Mouse (Mus musculus) ES-Bruce4 (cell line): ENCODE results near the gene Ppp1r1b. TPM values are rescaled to one million over a fixed set of nuclear protein-coding genes. Genes with fewer than 3 reads are reported as not detected.

Source experiments
- H3K27ac ChIP-seq: 2 replicates; pipeline ENCODE4 v1.5.1; 2012; ENCODE audit warnings: low read length, inconsistent platforms; ENCODE audit not compliant: insufficient read depth
- H3K27me3 ChIP-seq: 2 replicates; pipeline ENCODE4 v1.6.1; 2012; ENCODE audit warnings: mild to moderate bottlenecking, low read length, inconsistent platforms; ENCODE audit not compliant: control insufficient read depth, poor library complexity, insufficient read depth, severe bottlenecking
- H3K36me3 ChIP-seq: 2 replicates; pipeline ENCODE4 v1.6.1; 2012; ENCODE audit warnings: inconsistent platforms, mild to moderate bottlenecking, low read length, moderate library complexity; ENCODE audit not compliant: control insufficient read depth, poor library complexity, insufficient read depth, severe bottlenecking
- H3K4me1 ChIP-seq: one replicate; pipeline ENCODE4 v1.8.1; 2011; ENCODE audit warnings: low read length; ENCODE audit not compliant: control insufficient read depth, insufficient read depth
- H3K4me3 ChIP-seq: 2 replicates; pipeline ENCODE4 v1.5.1; 2011; ENCODE audit warnings: low read depth, mild to moderate bottlenecking, low read length
- H3K9ac ChIP-seq: 2 replicates; pipeline ENCODE4 v1.6.1; 2012; ENCODE audit warnings: low read depth, mild to moderate bottlenecking, inconsistent platforms; ENCODE audit not compliant: poor library complexity, severe bottlenecking
- H3K9me3 ChIP-seq: replicated peaks from 2 replicates; pipeline ENCODE4 v1.6.1; 2012; ENCODE audit warnings: mild to moderate bottlenecking, low read length, inconsistent platforms; ENCODE audit not compliant: control insufficient read depth, poor library complexity, insufficient read depth, severe bottlenecking
- CTCF ChIP-seq: IDR thresholded peaks from one replicate; pipeline ENCODE4 v1.8.1; 2011; ENCODE audit warnings: low read depth, low read length
- EP300 ChIP-seq: IDR thresholded peaks from 2 replicates; pipeline ENCODE4 v1.6.1; 2011; ENCODE audit warnings: low read depth, low read length; ENCODE audit not compliant: insufficient read depth
- POLR2A ChIP-seq: IDR thresholded peaks from one replicate; pipeline ENCODE4 v1.8.1; 2011; ENCODE audit warnings: low read length; ENCODE audit not compliant: insufficient read depth
- polyA plus RNA-seq: library from polyadenylated mRNA; stranded (reverse); fragments of >200 nt; gene quantifications from 2 replicates; pipeline ENCODE4 v1.2.4, GENCODE M21; 2011; ENCODE audit warnings: low read depth; ENCODE audit not compliant: missing spikeins, insufficient read depth, insufficient read length

Gene Ppp1r1b
- polyA plus RNA-seq, 1 experiment = 1.5 TPM

GRCm38 (mm10) chr11:98327136-98328030, 20.8 kb upstream of the Ppp1r1b start:
- H3K9ac ChIP-seq = 0 out of 2 replicates have a peak overlapping the region, but pooled peaks have one; percentile 56
- TF ChIP-seq POLR2A (no peak), EP300 (no peak), CTCF (no peak)

GRCm38 (mm10) chr11:98328031-98328370, 20.2 kb upstream of the Ppp1r1b start:
- H3K9ac ChIP-seq = peak overlapping the region; percentile 56; the same call in 1 of the 2 replicates

More at GRCm38 (mm10) chr11:98327136-98328030, 20.8 kb upstream of the Ppp1r1b start:
- H3K27me3 ChIP-seq = peaks cover 45% of the 10 kb centered on the region
- peak overlapping the region; percentile 17 for H3K4me3 ChIP-seq
- H3K27ac ChIP-seq = no peak overlapping the region
- no peaks in the 10 kb centered on the region for H3K36me3 ChIP-seq
- no peaks in the 10 kb centered on the region for H3K9me3 ChIP-seq
- no peaks in the 10 kb centered on the region for H3K4me1 ChIP-seq

GRCm38 (mm10) chr11:98328371-98329069, 19.7 kb upstream of the Ppp1r1b start:
- H3K9me3 ChIP-seq = no peaks in the 10 kb centered on the region
- no peaks in the 10 kb centered on the region for H3K4me1 ChIP-seq
- H3K4me3 ChIP-seq = 0 out of 2 replicates have a peak overlapping the region, but pooled peaks have one; percentile 8
- H3K27me3 ChIP-seq = peaks cover 44% of the 10 kb centered on the region
- TF ChIP-seq EP300 (no peak), CTCF (no peak), POLR2A (no peak)
- H3K27ac ChIP-seq = no peak overlapping the region
- H3K36me3 ChIP-seq = no peaks in the 10 kb centered on the region
- peak overlapping the region; percentile 56; the same call in 1 of the 2 replicates for H3K9ac ChIP-seq

More at GRCm38 (mm10) chr11:98328031-98328370, 20.2 kb upstream of the Ppp1r1b start:
- TF ChIP-seq EP300 = no peak
- no peak for TF ChIP-seq POLR2A
- no peak for TF ChIP-seq CTCF
- Histone ChIP-seq H3K4me1 (no peaks in the 10 kb centered on the region), H3K27me3 (peaks cover 44% of the 10 kb centered on the region), H3K4me3 (peak overlapping the region; percentile 17), H3K9me3 (no peaks in the 10 kb centered on the region), H3K27ac (no peak overlapping the region), H3K36me3 (no peaks in the 10 kb centered on the region)

- no peaks in the 10 kb centered on the region for H3K36me3 ChIP-seq
- H3K9ac ChIP-seq = peak within 1 kb of the TSS; percentile 56; the same call in 1 of the 2 replicates
- no peak within 1 kb of the TSS for H3K27ac ChIP-seq
- no peaks in the 10 kb centered on the region for H3K9me3 ChIP-seq
- no peaks in the 10 kb centered on the region for H3K4me1 ChIP-seq
- TF ChIP-seq CTCF = no peak
- TF ChIP-seq POLR2A = no peak
- TF ChIP-seq EP300 = no peak
- 0 out of 2 replicates have a peak within 1 kb of the TSS, but pooled peaks have one; percentile 8 for H3K4me3 ChIP-seq
- H3K27me3 ChIP-seq = peaks cover 42% of the 10 kb centered on the region
Measured at GRCm38 (mm10) chr11:98329081-98329959, 18.9 kb upstream of the Ppp1r1b start, which contains the start of gene Neurod2. TSS of gene Neurod2 (minus strand) at chr11:98329648.

- Histone ChIP-seq H3K9me3 (no peaks in the 10 kb centered on the region), H3K9ac (no peak overlapping the region), H3K27me3 (peaks cover 41% of the 10 kb centered on the region), H3K4me1 (no peaks in the 10 kb centered on the region), H3K36me3 (no peaks in the 10 kb centered on the region), H3K27ac (no peak overlapping the region), H3K4me3 (no peak overlapping the region)
- TF ChIP-seq POLR2A (no peak), CTCF (no peak), EP300 (no peak)
Measured at GRCm38 (mm10) chr11:98329960-98330744, 18.1 kb upstream of the Ppp1r1b start.
